Mouse (Mus musculus): ENCODE measurements around the gene Ncapd2. TPM values are rescaled to one million over a fixed set of nuclear protein-coding genes. Genes with fewer than 3 reads are reported as not detected.
A peak's percentile ranks its signal among the peaks of the same experiment; 100 is the strongest.

Ncapd2 gene
- total RNA-seq, 1 experiment, result 159 TPM

DNA sequence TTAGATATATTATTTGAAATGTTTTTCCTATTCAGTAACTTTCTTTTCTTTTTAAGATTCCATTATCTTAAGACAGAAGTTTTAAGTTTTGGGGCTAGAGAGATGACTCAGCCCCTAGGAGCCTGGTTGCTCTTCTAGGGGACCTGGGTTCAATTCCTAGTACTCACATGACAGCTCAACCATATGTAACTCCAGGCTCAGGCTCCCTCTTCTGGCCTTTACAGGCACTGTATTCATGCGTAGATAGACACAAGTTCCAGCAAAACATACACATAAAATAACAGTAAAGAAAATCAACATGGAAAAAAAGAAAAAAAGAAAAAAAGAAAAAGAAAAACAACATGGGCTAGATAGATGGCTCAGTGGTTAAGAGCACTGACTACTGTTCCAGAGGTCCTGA lies 18.9 kb upstream of the Ncapd2 start:
- H3K9ac ChIP-seq (ENCODE audit: insufficient read depth, low read depth, low read length, poor library complexity, severe bottlenecking), result no peak overlapping the region
- H3K4me1 ChIP-seq (ENCODE audit: control insufficient read depth in 2 of 2, insufficient read depth in 2 of 2, low read length in 2 of 2, poor library complexity in 1 of 2), result peaks cover 0 to 2% of the 10 kb centered on the region in 2 experiments; a peak in 1 of 4 replicates
- no peak for TF ChIP-seq HCFC1 (IDR thresholded peaks at IDR 0.05; ENCODE audit: borderline replicate concordance, insufficient read depth, low read length)
- no peak for TF ChIP-seq ZNF384 (IDR thresholded peaks at IDR 0.05; ENCODE audit: low read depth, low read length)
- TF ChIP-seq CHD2 (IDR thresholded peaks at IDR 0.05; ENCODE audit: low read depth, low read length), result no peak
- TF ChIP-seq MAFK (IDR thresholded peaks at IDR 0.05; ENCODE audit: insufficient read depth, low read depth, low read length), result no peak
- TF ChIP-seq ZC3H11A (IDR thresholded peaks at IDR 0.05; ENCODE audit: borderline replicate concordance, low read depth, low read length), result no peak
- no peak for DNase-seq (ENCODE audit: low read depth, low spot score)
- in situ Hi-C loops (cut with MboI; ENCODE audit: low sequenced_read_pairs in 2 of 2, unreplicated experiment in 2 of 2), result no loop called here
- no peak overlapping the region for H3K27ac ChIP-seq (ENCODE audit: insufficient read depth, low read depth, low read length, poor library complexity, severe bottlenecking)
- H3K9me3 ChIP-seq (ENCODE audit: control insufficient read depth, insufficient read depth, low read depth, low read length), result no peaks in the 10 kb centered on the region
- H3K4me3 ChIP-seq (ENCODE audit: insufficient read depth in 1 of 2, low read depth in 1 of 2, low read length in 2 of 2, poor library complexity in 1 of 2, severe bottlenecking in 1 of 2), result no peak overlapping the region
- no peaks in the 10 kb centered on the region for H3K36me3 ChIP-seq (ENCODE audit: control insufficient read depth, insufficient read depth, low read length, poor library complexity, severe bottlenecking)

DNA sequence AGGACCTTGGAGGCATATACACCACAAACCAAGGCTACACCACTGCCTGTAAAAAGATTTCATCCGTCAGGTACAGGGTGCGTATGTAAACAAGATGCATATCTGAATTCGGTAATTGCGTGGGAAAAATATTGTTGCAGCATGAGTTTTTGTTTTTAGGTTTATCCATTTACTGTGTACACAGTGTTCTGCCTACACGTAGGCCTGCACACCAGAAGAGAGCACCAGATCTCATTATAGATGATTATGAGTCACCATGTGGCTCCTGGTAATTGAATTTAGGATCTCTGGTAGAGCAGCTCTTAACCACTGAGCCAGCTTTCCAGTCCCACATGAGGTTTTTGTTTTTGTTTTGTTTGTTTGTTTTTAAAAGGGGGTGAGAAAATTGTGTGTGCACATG lies 5.7 kb upstream of the Ncapd2 start:
- Histone ChIP-seq H3K27ac (ENCODE audit: insufficient read depth, low read depth, low read length, poor library complexity, severe bottlenecking) (peak overlapping the region; percentile 98; the same call in 1 of the 2 replicates), H3K4me1 (ENCODE audit: control insufficient read depth in 2 of 2, insufficient read depth in 2 of 2, low read length in 2 of 2, poor library complexity in 1 of 2) (peaks cover 6 to 12% of the 10 kb centered on the region in 2 experiments)

DNA sequence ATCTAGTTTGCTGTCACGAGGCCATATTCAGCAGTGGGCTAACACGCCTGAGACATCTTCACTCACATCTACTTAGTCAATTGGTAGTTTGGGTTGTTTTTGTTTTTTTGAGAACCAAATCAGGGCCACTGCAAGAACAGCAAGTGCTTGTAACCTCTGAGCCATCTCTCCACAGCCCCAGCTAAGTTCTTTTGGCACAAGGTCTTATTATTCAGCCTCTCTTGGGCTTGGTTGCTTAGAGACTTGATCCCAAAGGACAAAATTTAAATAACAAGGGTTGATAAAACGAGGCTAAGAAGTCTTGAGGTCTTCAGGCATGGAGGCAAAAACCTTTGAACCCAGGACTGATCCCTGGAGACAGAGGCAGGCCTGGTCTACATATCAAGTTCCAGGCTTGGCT lies 4.8 kb upstream of the Ncapd2 start:
- Histone ChIP-seq H3K4me1 (ENCODE audit: control insufficient read depth in 2 of 2, insufficient read depth in 2 of 2, low read length in 2 of 2, poor library complexity in 1 of 2) (peaks cover 6 to 12% of the 10 kb centered on the region in 2 experiments), H3K9ac (ENCODE audit: insufficient read depth, low read depth, low read length, poor library complexity, severe bottlenecking) (no peak overlapping the region), H3K4me3 (ENCODE audit: insufficient read depth in 1 of 2, low read depth in 1 of 2, low read length in 2 of 2, poor library complexity in 1 of 2, severe bottlenecking in 1 of 2) (no peak overlapping the region), H3K9me3 (ENCODE audit: control insufficient read depth, insufficient read depth, low read depth, low read length) (no peaks in the 10 kb centered on the region), H3K36me3 (ENCODE audit: control insufficient read depth, insufficient read depth, low read length, poor library complexity, severe bottlenecking) (peaks cover 2% of the 10 kb centered on the region), H3K27ac (ENCODE audit: insufficient read depth, low read depth, low read length, poor library complexity, severe bottlenecking) (peak overlapping the region; percentile 98; the same call in 1 of the 2 replicates)
- in situ Hi-C loops (cut with MboI; ENCODE audit: low sequenced_read_pairs in 2 of 2, unreplicated experiment in 2 of 2), result no loop called here
- no peak for DNase-seq (ENCODE audit: low read depth, low spot score)
- TF ChIP-seq MAFK (IDR thresholded peaks at IDR 0.05; ENCODE audit: insufficient read depth, low read depth, low read length), result no peak
- peak; percentile 45; the same call in 1 of the 2 replicates for TF ChIP-seq ZNF384 (IDR thresholded peaks at IDR 0.05; ENCODE audit: low read depth, low read length)

More for the DNA sequence above, 5.7 kb upstream of the Ncapd2 start:
- TF ChIP-seq ZC3H11A (IDR thresholded peaks at IDR 0.05; ENCODE audit: borderline replicate concordance, low read depth, low read length), result no peak
- in situ Hi-C loops (cut with MboI; ENCODE audit: low sequenced_read_pairs in 2 of 2, unreplicated experiment in 2 of 2), result no loop called here
- peaks cover 2% of the 10 kb centered on the region for H3K36me3 ChIP-seq (ENCODE audit: control insufficient read depth, insufficient read depth, low read length, poor library complexity, severe bottlenecking)
- H3K9me3 ChIP-seq (ENCODE audit: control insufficient read depth, insufficient read depth, low read depth, low read length), result no peaks in the 10 kb centered on the region
- no peak overlapping the region for H3K4me3 ChIP-seq (ENCODE audit: insufficient read depth in 1 of 2, low read depth in 1 of 2, low read length in 2 of 2, poor library complexity in 1 of 2, severe bottlenecking in 1 of 2)
- no peak overlapping the region for H3K9ac ChIP-seq (ENCODE audit: insufficient read depth, low read depth, low read length, poor library complexity, severe bottlenecking)
- DNase-seq (ENCODE audit: low read depth, low spot score), result no peak

DNA sequence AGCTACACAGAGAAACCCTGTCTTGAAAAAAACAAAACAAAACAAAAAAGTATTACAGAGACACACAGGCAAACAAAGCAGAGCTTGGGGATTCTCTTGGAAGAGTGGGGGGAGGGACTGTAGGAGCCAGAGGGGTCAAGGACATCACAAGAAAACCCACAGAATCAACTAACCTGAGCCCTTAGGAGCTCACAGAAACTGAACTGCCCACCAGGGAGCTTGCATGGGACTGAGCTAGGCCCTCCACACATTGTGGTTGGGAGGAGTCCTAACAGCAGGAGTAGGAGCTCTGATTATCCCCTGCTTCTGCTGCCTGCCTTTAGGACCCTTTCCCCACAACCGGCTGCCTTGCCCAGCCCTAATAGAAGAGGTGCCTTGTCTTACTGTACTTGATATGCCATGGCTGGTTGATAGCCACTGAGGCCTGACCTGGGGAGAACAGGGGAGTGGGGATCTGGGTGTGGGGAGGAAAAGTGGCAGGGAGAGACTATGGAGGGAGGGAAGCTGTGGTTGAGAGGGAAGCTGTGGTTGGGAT lies 4.1 kb upstream of the Ncapd2 start:
- Histone ChIP-seq H3K27ac (ENCODE audit: insufficient read depth, low read depth, low read length, poor library complexity, severe bottlenecking) (peak overlapping the region; percentile 98), H3K4me1 (ENCODE audit: control insufficient read depth in 2 of 2, insufficient read depth in 2 of 2, low read length in 2 of 2, poor library complexity in 1 of 2) (peaks cover 6 to 12% of the 10 kb centered on the region in 2 experiments), H3K9me3 (ENCODE audit: control insufficient read depth, insufficient read depth, low read depth, low read length) (no peaks in the 10 kb centered on the region), H3K36me3 (ENCODE audit: control insufficient read depth, insufficient read depth, low read length, poor library complexity, severe bottlenecking) (peaks cover 2% of the 10 kb centered on the region), H3K4me3 (ENCODE audit: insufficient read depth in 1 of 2, low read depth in 1 of 2, low read length in 2 of 2, poor library complexity in 1 of 2, severe bottlenecking in 1 of 2) (no peak overlapping the region), H3K9ac (ENCODE audit: insufficient read depth, low read depth, low read length, poor library complexity, severe bottlenecking) (peak overlapping the region; percentile 60)
- in situ Hi-C loops (cut with MboI; ENCODE audit: low sequenced_read_pairs in 2 of 2, unreplicated experiment in 2 of 2), result no loop called here
- TF ChIP-seq CHD2 (IDR thresholded peaks at IDR 0.05; ENCODE audit: low read depth, low read length) (no peak), ZC3H11A (IDR thresholded peaks at IDR 0.05; ENCODE audit: borderline replicate concordance, low read depth, low read length) (no peak), HCFC1 (IDR thresholded peaks at IDR 0.05; ENCODE audit: borderline replicate concordance, insufficient read depth, low read length) (no peak), ZNF384 (IDR thresholded peaks at IDR 0.05; ENCODE audit: low read depth, low read length) (no peak), MAFK (IDR thresholded peaks at IDR 0.05; ENCODE audit: insufficient read depth, low read depth, low read length) (no peak)
- DNase-seq (ENCODE audit: low read depth, low spot score), result no peak

DNA sequence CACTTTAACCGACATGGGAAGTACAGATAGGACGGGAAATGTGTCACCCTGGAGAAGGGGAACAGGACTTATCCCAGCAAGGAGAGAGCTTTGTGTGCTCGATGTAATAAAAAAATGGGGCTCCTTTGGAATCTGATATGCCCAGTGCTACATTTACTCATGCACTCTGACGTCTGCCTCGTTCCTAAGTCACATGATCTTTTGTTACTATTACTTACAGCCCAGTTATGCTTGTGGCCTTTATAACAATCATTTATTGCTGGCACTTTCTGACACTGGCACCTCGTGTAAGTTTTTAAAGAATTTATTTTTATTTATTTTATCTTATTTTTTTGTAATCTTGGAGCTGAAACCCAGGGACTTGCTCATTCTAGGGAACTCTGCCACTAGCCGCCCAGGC lies 1.9 kb upstream of the Ncapd2 start:
- Histone ChIP-seq H3K4me3 (ENCODE audit: insufficient read depth in 1 of 2, low read depth in 1 of 2, low read length in 2 of 2, poor library complexity in 1 of 2, severe bottlenecking in 1 of 2) (no peak overlapping the region), H3K4me1 (ENCODE audit: control insufficient read depth in 2 of 2, insufficient read depth in 2 of 2, low read length in 2 of 2, poor library complexity in 1 of 2) (peaks cover 6 to 10% of the 10 kb centered on the region in 2 experiments; a peak in 3 of 4 replicates), H3K36me3 (ENCODE audit: control insufficient read depth, insufficient read depth, low read length, poor library complexity, severe bottlenecking) (peaks cover 12% of the 10 kb centered on the region), H3K27ac (ENCODE audit: insufficient read depth, low read depth, low read length, poor library complexity, severe bottlenecking) (no peak overlapping the region), H3K9me3 (ENCODE audit: control insufficient read depth, insufficient read depth, low read depth, low read length) (no peaks in the 10 kb centered on the region), H3K9ac (ENCODE audit: insufficient read depth, low read depth, low read length, poor library complexity, severe bottlenecking) (no peak overlapping the region)
- in situ Hi-C loops (cut with MboI; ENCODE audit: low sequenced_read_pairs in 2 of 2, unreplicated experiment in 2 of 2), result no loop called here
- TF ChIP-seq HCFC1 (IDR thresholded peaks at IDR 0.05; ENCODE audit: borderline replicate concordance, insufficient read depth, low read length) (no peak), CHD2 (IDR thresholded peaks at IDR 0.05; ENCODE audit: low read depth, low read length) (no peak), ZC3H11A (IDR thresholded peaks at IDR 0.05; ENCODE audit: borderline replicate concordance, low read depth, low read length) (no peak), ZNF384 (IDR thresholded peaks at IDR 0.05; ENCODE audit: low read depth, low read length) (no peak), MAFK (IDR thresholded peaks at IDR 0.05; ENCODE audit: insufficient read depth, low read depth, low read length) (no peak)
- DNase-seq (ENCODE audit: low read depth, low spot score), result no peak

Data from ES-E14 (cell line).